ENCODE assay signal across 10 mouse cellular contexts in genomic region chr15:80366899-80367298, GRCm38 (mm10).
A peak's percentile ranks its signal among the peaks of the same experiment; 100 is the strongest.
DNase-seq lines count a peak whose midpoint lies in the region; ATAC-seq lines count a peak whose summit lies in the region.
"Had no signal": no experiment of that assay in that cellular context is flagged by ENCODE, and none has a peak within 500 bp of the region (broad histone marks: within the 10 kb centered on the region; RNA-seq: fewer than 3 reads in every experiment).

No protein-coding gene starts in this region.

- WGBS in intestine, embryonic 14.5 days: 10% methylated on average over 16 of the region's 16 CpGs
- 13% methylated on average over 16 of the region's 16 CpGs for WGBS in intestine, embryonic 16.5 days
- 30% methylated on average over 16 of the region's 16 CpGs for WGBS in hindbrain, embryonic 13.5 days
- WGBS in neural tube, embryonic 11.5 days: 28% methylated on average over 16 of the region's 16 CpGs
- 43% methylated on average over 16 of the region's 16 CpGs for WGBS in forebrain, embryonic 15.5 days

- H3K36me3 ChIP-seq in intestine, embryonic 14.5 days (ENCODE audit: control insufficient read depth, insufficient read depth, low read length): no peaks in the 10 kb centered on the region
- no peaks in the 10 kb centered on the region for H3K36me3 ChIP-seq in intestine, embryonic 16.5 days (ENCODE audit: control insufficient read depth, insufficient read depth, low read length)
- H3K36me3 ChIP-seq in hindbrain, embryonic 13.5 days: no peaks in the 10 kb centered on the region
- no peaks in the 10 kb centered on the region for H3K36me3 ChIP-seq in neural tube, embryonic 11.5 days (ENCODE audit: control insufficient read depth, insufficient read depth, low read length)
- H3K36me3 ChIP-seq in forebrain, embryonic 15.5 days: no peaks in the 10 kb centered on the region
- H3K36me3 ChIP-seq: limb, embryonic 15.5 days had no signal

- DNase-seq in intestine, embryonic 14.5 days (ENCODE audit: low spot score): peak; percentile 58
- peak; percentile 49 for DNase-seq in adrenal gland, postnatal 14 days
- DNase-seq in neural tube, embryonic 11.5 days (ENCODE audit: low spot score): peak; percentile 59
- DNase-seq in cerebellum, adult 8-10 months: no peak
- DNase-seq in spleen, postnatal 4 days (ENCODE audit: low spot score in 2 of 2): no peak
- DNase-seq: heart, adult 2 months had no signal

- ATAC-seq in intestine, embryonic 14.5 days (replicated peaks; ENCODE audit: low FRiP score, low TSS enrichment, low read depth): no peak
- ATAC-seq in intestine, embryonic 16.5 days: no peak
- ATAC-seq in hindbrain, embryonic 13.5 days (ENCODE audit: low FRiP score): peak; percentile 53
- ATAC-seq in neural tube, embryonic 11.5 days (ENCODE audit: insufficient read depth, low FRiP score, low TSS enrichment): no peak
- ATAC-seq in forebrain, embryonic 15.5 days (replicated peaks): no peak

- no peak overlapping the region for H3K9ac ChIP-seq in intestine, embryonic 14.5 days (ENCODE audit: low read length)
- H3K9ac ChIP-seq in intestine, embryonic 16.5 days (ENCODE audit: low read depth, low read length): no peak overlapping the region
- H3K9ac ChIP-seq in hindbrain, embryonic 13.5 days: no peak overlapping the region
- H3K9ac ChIP-seq in neural tube, embryonic 11.5 days (ENCODE audit: low read length): no peak overlapping the region
- no peak overlapping the region for H3K9ac ChIP-seq in forebrain, embryonic 15.5 days (replicated peaks)
- H3K9ac ChIP-seq: limb, embryonic 15.5 days had no signal

- no peaks in the 10 kb centered on the region for H3K9me3 ChIP-seq in intestine, embryonic 14.5 days (ENCODE audit: control insufficient read depth, low read length)
- no peaks in the 10 kb centered on the region for H3K9me3 ChIP-seq in intestine, embryonic 16.5 days (ENCODE audit: control insufficient read depth, low read length)
- no peaks in the 10 kb centered on the region for H3K9me3 ChIP-seq in hindbrain, embryonic 13.5 days
- no peaks in the 10 kb centered on the region for H3K9me3 ChIP-seq in neural tube, embryonic 11.5 days (ENCODE audit: control insufficient read depth, low read length)
- H3K9me3 ChIP-seq in forebrain, embryonic 15.5 days: no peaks in the 10 kb centered on the region
- H3K9me3 ChIP-seq: limb, embryonic 15.5 days had no signal

- peaks cover 4% of the 10 kb centered on the region; the same call in 1 of the 2 replicates for H3K4me1 ChIP-seq in intestine, embryonic 14.5 days (replicated peaks; ENCODE audit: control insufficient read depth, insufficient read depth, low read length)
- no peaks in the 10 kb centered on the region for H3K4me1 ChIP-seq in intestine, embryonic 16.5 days (ENCODE audit: control insufficient read depth, insufficient read depth, low read length)
- H3K4me1 ChIP-seq in hindbrain, embryonic 13.5 days (replicated peaks): peaks cover 33% of the 10 kb centered on the region
- no peaks in the 10 kb centered on the region; the same call in 1 of the 2 replicates for H3K4me1 ChIP-seq in neural tube, embryonic 11.5 days (ENCODE audit: control insufficient read depth, insufficient read depth, low read length)
- H3K4me1 ChIP-seq in forebrain, embryonic 15.5 days: peaks cover 23% of the 10 kb centered on the region

- no peak overlapping the region for H3K27ac ChIP-seq in intestine, embryonic 14.5 days (ENCODE audit: low read depth)
- no peak overlapping the region for H3K27ac ChIP-seq in intestine, embryonic 16.5 days (ENCODE audit: low read length)
- peak overlapping the region; percentile 73; the same call in 1 of the 2 replicates for H3K27ac ChIP-seq in hindbrain, embryonic 13.5 days
- H3K27ac ChIP-seq in neural tube, embryonic 11.5 days (ENCODE audit: low read depth, low read length): no peak overlapping the region
- no peak overlapping the region for H3K27ac ChIP-seq in forebrain, embryonic 15.5 days (replicated peaks)
- H3K27ac ChIP-seq: heart, adult 2 months; limb, embryonic 15.5 days had no signal

- H3K4me3 ChIP-seq in intestine, embryonic 14.5 days (ENCODE audit: low read depth, low read length): no peak overlapping the region
- no peak overlapping the region for H3K4me3 ChIP-seq in intestine, embryonic 16.5 days (ENCODE audit: low read length)
- no peak overlapping the region for H3K4me3 ChIP-seq in hindbrain, embryonic 13.5 days
- no peak overlapping the region for H3K4me3 ChIP-seq in neural tube, embryonic 11.5 days (ENCODE audit: low read depth, low read length)
- H3K4me3 ChIP-seq in forebrain, embryonic 15.5 days: no peak overlapping the region
- H3K4me3 ChIP-seq: heart, adult 2 months; limb, embryonic 15.5 days had no signal

- H3K27me3 ChIP-seq in intestine, embryonic 14.5 days (replicated peaks; ENCODE audit: control insufficient read depth, insufficient read depth, low read length): no peaks in the 10 kb centered on the region
- no peaks in the 10 kb centered on the region for H3K27me3 ChIP-seq in intestine, embryonic 16.5 days (replicated peaks; ENCODE audit: control insufficient read depth, insufficient read depth, low read length)
- H3K27me3 ChIP-seq in hindbrain, embryonic 13.5 days: peaks cover 3% of the 10 kb centered on the region; the same call in 1 of the 2 replicates
- H3K27me3 ChIP-seq in neural tube, embryonic 11.5 days (ENCODE audit: control insufficient read depth, insufficient read depth, low read length): no peaks in the 10 kb centered on the region
- no peaks in the 10 kb centered on the region for H3K27me3 ChIP-seq in forebrain, embryonic 15.5 days
- H3K27me3 ChIP-seq: limb, embryonic 15.5 days had no signal

- no peak overlapping the region for H3K4me2 ChIP-seq in intestine, embryonic 14.5 days (ENCODE audit: low read length)
- no peak overlapping the region for H3K4me2 ChIP-seq in intestine, embryonic 16.5 days (ENCODE audit: low read depth, low read length)
- no peak overlapping the region for H3K4me2 ChIP-seq in hindbrain, embryonic 13.5 days
- no peak overlapping the region for H3K4me2 ChIP-seq in neural tube, embryonic 11.5 days (ENCODE audit: low read depth)
- no peak overlapping the region for H3K4me2 ChIP-seq in forebrain, embryonic 15.5 days (replicated peaks)
- H3K4me2 ChIP-seq: limb, embryonic 15.5 days had no signal

Comparison
In these comparisons a context has a peak if more than half of its experiments do, and no peak if none do; other contexts are left out.
1. DNase-seq: peak in intestine, embryonic 14.5 days (single experiment), adrenal gland, postnatal 14 days (single experiment) and neural tube, embryonic 11.5 days (single experiment); none in cerebellum, adult 8-10 months (single experiment) and spleen, postnatal 4 days (0 of 2).